Mouse (Mus musculus) lung, adult 2 months (tissue): ENCODE data around the gene Gnpda2.

Experiments
- CTCF ChIP-seq: fragments of 200-500 bp; IDR thresholded peaks from 2 replicates; pipeline ENCODE4 v1.5.1; 2011; ENCODE audit warnings: mild to moderate bottlenecking, low read length, control low read depth; ENCODE audit not compliant: insufficient read depth
- POLR2A ChIP-seq: fragments of 200-500 bp; IDR thresholded peaks from 2 replicates; pipeline ENCODE4 v1.6.1; 2011; ENCODE audit warnings: low read depth, mild to moderate bottlenecking, control low read depth, low read length, borderline replicate concordance; ENCODE audit errors: extremely low read depth

- TF ChIP-seq POLR2A (peak; percentile 74; the same call in 1 of the 2 replicates), CTCF (no peak)
Measured at GRCm38 (mm10) chr5:69556628-69557403, 35.3 kb downstream of the Gnpda2 start, which contains the start of gene Guf1.
